Mouse (Mus musculus) inflammation-experienced regulatory T-cells, adult 16 weeks (primary cell): ENCODE data around the gene 4933417A18Rik. TPM values are rescaled to one million over a fixed set of nuclear protein-coding genes. Genes with fewer than 3 reads are reported as not detected.

Source experiments
- polyA plus RNA-seq: library from polyadenylated mRNA; unstranded; fragments of 100-300 nt; shearing (Covaris generic); gene quantifications from one replicate; pipeline ENCODE4 v1.2.1, GENCODE M21; 2017

The 4933417A18Rik gene
- polyA plus RNA-seq = not detected

DNA sequence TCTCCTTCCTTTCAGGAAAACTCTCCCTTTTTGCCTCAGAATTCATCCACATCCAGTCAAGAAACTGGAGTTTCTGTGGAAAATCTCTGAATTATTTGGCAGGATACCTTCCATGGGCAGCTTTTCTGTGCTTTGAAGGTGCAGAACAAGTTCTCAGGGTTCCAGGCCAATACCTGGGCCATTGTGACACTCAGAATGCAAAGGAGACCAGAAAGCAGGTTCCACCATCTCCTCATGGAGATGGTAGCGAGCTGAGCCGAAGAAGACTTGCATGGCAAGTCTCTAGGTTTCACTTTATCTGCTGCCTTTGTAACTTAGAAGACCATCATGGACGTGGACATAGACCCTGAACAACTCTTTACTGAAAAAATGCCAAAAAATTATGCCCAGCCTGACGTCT is at the start of gene 4933417A18Rik, which contains the start of gene Fam217a:
Gene 4933417A18Rik, plus strand, starts transcription at position 200 of the 400 bp plus-strand sequence.
Gene Fam217a, minus strand, starts transcription at position 101 of the 400 bp plus-strand sequence.

GRCm38 (mm10) chr13:34875166-34875710 is 49.0 kb upstream of the 4933417A18Rik start, which contains the start of gene Prpf4b:
Prpf4b (plus strand) TSS chr13:34875302.

DNA sequence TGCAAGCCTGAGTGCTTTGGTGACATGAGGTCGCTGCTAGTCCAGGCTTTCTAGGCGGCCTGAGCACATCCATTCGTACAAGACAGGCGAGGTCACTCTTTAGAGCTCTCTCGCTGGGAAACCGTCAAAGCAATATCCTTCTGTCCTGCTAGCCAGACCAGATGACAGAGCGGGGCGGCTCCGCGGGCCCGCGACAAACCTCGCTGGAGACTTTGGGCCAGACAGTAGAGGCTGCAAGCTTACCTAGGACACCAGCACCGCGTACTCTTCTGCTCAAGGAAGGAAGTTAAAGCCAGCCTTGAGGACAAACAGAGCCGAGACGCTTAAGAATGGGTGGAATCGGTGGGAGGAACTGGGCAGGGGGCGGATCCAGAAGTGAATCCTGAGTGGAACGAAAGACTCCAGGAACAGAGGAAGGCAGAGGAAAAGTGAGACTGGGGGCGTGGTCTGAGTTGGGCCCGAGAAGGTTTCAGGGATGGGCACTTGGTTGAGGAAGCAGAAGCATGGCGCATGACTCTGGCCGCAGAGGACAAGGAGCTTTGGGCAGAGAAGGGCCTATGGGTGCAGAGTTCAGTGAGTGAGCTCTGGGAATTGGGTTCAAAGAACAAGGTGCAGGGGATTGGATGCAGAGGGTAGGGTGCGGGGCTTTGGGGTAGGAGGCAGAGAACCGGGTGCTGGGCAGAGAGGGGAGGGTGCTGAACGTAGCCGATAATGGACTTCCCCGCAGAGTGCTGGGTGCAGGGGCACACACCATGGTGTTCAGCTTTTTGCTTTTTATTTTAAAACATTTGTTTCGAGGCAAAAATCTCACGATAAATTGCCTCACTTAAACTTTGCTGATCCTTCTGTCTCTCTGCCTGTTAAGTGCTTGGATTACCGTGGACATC is 39.5 kb downstream of the 4933417A18Rik start, which contains the start of gene Eci3:
Gene Eci3, minus strand, starts transcription at position 300 of the 887 bp plus-strand sequence.

Other genes with a start within 250 kb of the 4933417A18Rik start
- gene Fam50b, start 189.6 kb upstream of the 4933417A18Rik start, polyA plus RNA-seq = not detected
- 127 TPM for gene Prpf4b, start 49.1 kb upstream of the 4933417A18Rik start, polyA plus RNA-seq
- gene Fam217a, start 99 bp upstream of the 4933417A18Rik start, polyA plus RNA-seq = 0.34 TPM
- not detected for gene Eci3, start 39.4 kb downstream of the 4933417A18Rik start, polyA plus RNA-seq
- 74.1 TPM for gene Eci2, start 102.7 kb downstream of the 4933417A18Rik start, polyA plus RNA-seq